Mouse (Mus musculus) adrenal gland, adult 10 weeks (tissue): ENCODE measurements around the gene Olfr498. TPM values are rescaled to one million over a fixed set of nuclear protein-coding genes. Genes with fewer than 3 reads are reported as not detected.

Source experiments
- polyA plus RNA-seq: library from polyadenylated mRNA; stranded (reverse); fragments of 350-450 nt; fragmentation: Illumina TruSeq; extraction: RNeasy Lipid Tissue Mini Kit (QIAGEN cat#74804); gene quantifications from one replicate; pipeline ENCODE4 v1.2.3, GENCODE M21; 2014; ENCODE audit warnings: low read depth, low replicate concordance

Gene Olfr498
- not detected for polyA plus RNA-seq

GRCm38 (mm10) chr7:108465026-108465425, at the start of gene Olfr498:
Gene Olfr498, plus strand, starts transcription at chr7:108465326.

DNA sequence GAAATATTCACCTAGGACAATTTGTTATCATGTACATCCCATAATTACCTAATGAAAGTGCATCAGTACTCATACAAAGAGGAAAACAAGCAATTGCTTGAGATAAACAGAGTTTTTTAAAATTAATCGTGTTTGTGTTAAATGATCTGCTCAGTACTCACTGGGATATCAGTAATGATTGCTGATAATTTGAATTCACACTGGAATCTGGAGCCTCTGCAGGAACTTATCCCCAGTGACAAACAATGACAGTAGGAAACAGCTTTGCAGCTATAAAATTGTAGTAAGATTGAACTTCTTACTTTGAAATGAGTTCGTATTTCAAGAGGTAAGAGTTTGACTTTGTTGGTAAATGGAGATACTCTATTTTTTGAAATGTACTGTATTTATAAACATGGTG, 45.0 kb upstream of the Olfr498 start, which contains the start of gene Olfr497:
Gene Olfr497, plus strand, starts transcription at position 301 of the 400 bp plus-strand sequence.

Other genes with a start within 250 kb of the Olfr498 start
- not detected for gene Olfr488, start 207.0 kb upstream of the Olfr498 start, polyA plus RNA-seq
- gene Olfr490, start 176.4 kb upstream of the Olfr498 start, polyA plus RNA-seq, result not detected
- not detected for gene Olfr491, start 151.9 kb upstream of the Olfr498 start, polyA plus RNA-seq
- gene Olfr492, start 141.7 kb upstream of the Olfr498 start, polyA plus RNA-seq, result not detected
- not detected for gene Olfr493, start 118.3 kb upstream of the Olfr498 start, polyA plus RNA-seq
- gene Olfr494, start 100.0 kb upstream of the Olfr498 start, polyA plus RNA-seq, result not detected
- not detected for gene Olfr495, start 72.2 kb upstream of the Olfr498 start, polyA plus RNA-seq
- gene Olfr497, start 44.9 kb upstream of the Olfr498 start, polyA plus RNA-seq, result not detected
- not detected for gene Olfr502, start 59.7 kb downstream of the Olfr498 start, polyA plus RNA-seq
- not detected for gene Olfr503, start 79.2 kb downstream of the Olfr498 start, polyA plus RNA-seq
- not detected for gene Olfr504, start 100.5 kb downstream of the Olfr498 start, polyA plus RNA-seq
- not detected for gene Olfr506, start 145.5 kb downstream of the Olfr498 start, polyA plus RNA-seq
- not detected for gene Olfr507, start 156.5 kb downstream of the Olfr498 start, polyA plus RNA-seq
- not detected for gene Olfr508, start 164.7 kb downstream of the Olfr498 start, polyA plus RNA-seq
- gene Olfr509, start 186.6 kb downstream of the Olfr498 start, polyA plus RNA-seq, result not detected
- gene Olfr510, start 201.1 kb downstream of the Olfr498 start, polyA plus RNA-seq, result not detected
- gene Olfr512, start 248.0 kb downstream of the Olfr498 start, polyA plus RNA-seq, result not detected